Mouse (Mus musculus) hindbrain, embryonic 13.5 days (tissue): ENCODE data around the gene 2010111I01Rik. TPM values are rescaled to one million over a fixed set of nuclear protein-coding genes. Genes with fewer than 3 reads are reported as not detected.
"Not testable (repeated sequence)": the region's sequence is repeated elsewhere in the genome, so short reads cannot be mapped to it uniquely, and the experiment has no call there.

Experiments
- ATAC-seq: fragments of 200-750 bp; cut with Nextera tagmentation; 2 replicates; pipeline ENCODE4 v1.8.0; 2017; ENCODE audit warnings: moderate TSS enrichment; ENCODE audit not compliant: low FRiP score
- H3K27ac ChIP-seq: fragments of 300-500 bp; sonication (generic); 2 replicates; pipeline ENCODE4 v1.5.1; 2015; ENCODE audit warnings: inconsistent platforms, mild to moderate bottlenecking, moderate library complexity
- H3K27me3 ChIP-seq: fragments of 300-500 bp; sonication (generic); 2 replicates; pipeline ENCODE4 v1.6.1; 2015; ENCODE audit warnings: mild to moderate bottlenecking, inconsistent platforms
- H3K36me3 ChIP-seq: fragments of 300-500 bp; sonication (generic); 2 replicates; pipeline ENCODE4 v1.6.1; 2015; ENCODE audit warnings: mild to moderate bottlenecking, inconsistent platforms
- H3K4me1 ChIP-seq: fragments of 300-500 bp; sonication (generic); replicated peaks from 2 replicates; pipeline ENCODE4 v1.6.1; 2015; ENCODE audit warnings: inconsistent platforms
- H3K4me2 ChIP-seq: fragments of 300-500 bp; sonication (generic); 2 replicates; pipeline ENCODE4 v1.6.1; 2015; ENCODE audit warnings: inconsistent platforms, mild to moderate bottlenecking, moderate library complexity
- H3K4me3 ChIP-seq: fragments of 300-500 bp; sonication (generic); 2 replicates; pipeline ENCODE4 v1.5.1; 2015; ENCODE audit warnings: mild to moderate bottlenecking, inconsistent platforms
- H3K9ac ChIP-seq: fragments of 300-500 bp; sonication (generic); 2 replicates; pipeline ENCODE4 v1.6.1; 2015; ENCODE audit warnings: mild to moderate bottlenecking, inconsistent platforms
- H3K9me3 ChIP-seq: fragments of 300-500 bp; sonication (generic); 2 replicates; pipeline ENCODE4 v1.6.1; 2016; ENCODE audit warnings: inconsistent platforms
- WGBS: fragments of 180-500 bp; shearing (Covaris S2); methylation state at CpG from one replicate; pipeline ENCODE4 v1.1.7; 2015; 5-methylcytosine and 5-hydroxymethylcytosine counted together
- polyA plus RNA-seq: library from polyadenylated mRNA; unstranded; fragments of >200 nt; fragmentation: Nextera tagmentation; extraction: Ambion mirVana; gene quantifications from 2 replicates; pipeline ENCODE4 v1.2.1, GENCODE M21; 2015

The 2010111I01Rik gene
- polyA plus RNA-seq, 1 experiment from 2014 or later: 36.5 TPM

- H3K4me1 ChIP-seq: no peaks in the 10 kb centered on the region
- H3K27me3 ChIP-seq: no peaks in the 10 kb centered on the region
- ATAC-seq: no peak
- no peak overlapping the region for H3K9ac ChIP-seq
- 88% methylated on average over 8 of the region's 8 CpGs for WGBS
- H3K9me3 ChIP-seq: no peaks in the 10 kb centered on the region; the same call in 1 of the 2 replicates
- no peak overlapping the region for H3K4me3 ChIP-seq
- H3K4me2 ChIP-seq: no peak overlapping the region
- H3K36me3 ChIP-seq: peaks cover 3% of the 10 kb centered on the region; the same call in 1 of the 2 replicates
- no peak overlapping the region for H3K27ac ChIP-seq
These were observed 261.3 kb downstream of the 2010111I01Rik start for GRCm38 (mm10) chr13:63225796-63226583.

GRCm38 (mm10) chr13:63227785-63228184 is 263.1 kb downstream of the 2010111I01Rik start:
- Histone ChIP-seq H3K9ac (no peak overlapping the region), H3K27me3 (no peaks in the 10 kb centered on the region), H3K36me3 (peaks cover 3% of the 10 kb centered on the region; the same call in 1 of the 2 replicates), H3K27ac (no peak overlapping the region), H3K4me1 (peaks cover 4% of the 10 kb centered on the region), H3K9me3 (no peaks in the 10 kb centered on the region; the same call in 1 of the 2 replicates), H3K4me2 (no peak overlapping the region), H3K4me3 (no peak overlapping the region)
- no peak for ATAC-seq
- 87% methylated on average over 3 of the region's 3 CpGs for WGBS

- Histone ChIP-seq H3K9me3 (no peaks in the 10 kb centered on the region), H3K9ac (no peak overlapping the region), H3K4me3 (no peak overlapping the region), H3K27me3 (no peaks in the 10 kb centered on the region), H3K4me2 (no peak overlapping the region), H3K4me1 (peaks cover 4% of the 10 kb centered on the region), H3K27ac (0 out of 2 replicates have a peak overlapping the region, but pooled peaks have one; percentile 5), H3K36me3 (peaks cover 3% of the 10 kb centered on the region; the same call in 1 of the 2 replicates)
- WGBS: 78% methylated on average over 7 of the region's 7 CpGs
- ATAC-seq: no peak
These were observed 266.4 kb downstream of the 2010111I01Rik start for GRCm38 (mm10) chr13:63230955-63231701.

DNA sequence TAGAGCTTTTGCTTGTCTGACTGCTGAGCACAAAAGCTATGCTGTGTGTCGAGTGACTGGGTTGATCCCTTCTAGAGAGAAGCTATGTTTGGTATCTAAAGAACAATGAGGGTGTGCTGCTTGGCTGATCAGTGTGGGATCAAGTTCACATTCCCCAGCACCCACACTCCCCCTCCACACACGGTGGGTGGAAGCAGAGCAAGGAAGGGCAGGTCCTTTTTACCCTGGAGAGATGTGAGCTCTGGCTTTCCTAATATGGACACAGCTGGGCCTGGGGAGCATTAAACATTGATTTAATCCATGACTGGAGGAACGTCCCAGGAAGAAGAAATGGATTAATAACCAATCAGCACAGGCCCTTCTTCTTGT is 267.0 kb downstream of the 2010111I01Rik start:
- Histone ChIP-seq H3K4me2 (no peak overlapping the region), H3K9ac (no peak overlapping the region), H3K4me3 (no peak overlapping the region), H3K9me3 (no peaks in the 10 kb centered on the region), H3K4me1 (peaks cover 4% of the 10 kb centered on the region), H3K36me3 (peaks cover 3% of the 10 kb centered on the region; the same call in 1 of the 2 replicates), H3K27ac (0 out of 2 replicates have a peak overlapping the region, but pooled peaks have one; percentile 5), H3K27me3 (no peaks in the 10 kb centered on the region)
- 20% methylated on average over 3 of the region's 3 CpGs for WGBS
- peak; percentile 52; the same call in 1 of the 2 replicates for ATAC-seq

DNA sequence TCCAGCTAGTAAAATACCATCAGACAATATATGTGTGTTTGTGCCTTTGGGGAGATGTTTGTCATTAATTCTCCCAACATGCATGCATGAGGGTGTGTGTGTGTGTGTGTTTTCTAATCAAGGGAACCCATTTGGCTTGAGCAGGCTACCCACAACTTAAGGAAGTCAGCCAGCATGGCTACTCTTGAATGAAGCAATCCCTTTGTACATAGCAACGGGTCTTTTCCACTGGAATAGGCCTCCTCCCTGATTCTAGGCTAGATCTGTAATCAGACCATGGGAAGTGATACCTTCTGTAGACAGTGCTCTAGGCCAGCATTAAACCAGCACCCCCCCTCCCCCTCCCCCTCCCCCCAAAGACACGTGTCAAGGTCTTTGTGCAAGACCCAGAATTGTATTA is 267.9 kb downstream of the 2010111I01Rik start:
- no peaks in the 10 kb centered on the region for H3K9me3 ChIP-seq
- no peak overlapping the region for H3K9ac ChIP-seq
- H3K4me2 ChIP-seq: no peak overlapping the region
- 77% methylated on average over 2 of the region's 2 CpGs for WGBS
- ATAC-seq: no peak
- H3K4me3 ChIP-seq: no peak overlapping the region
- no peaks in the 10 kb centered on the region for H3K27me3 ChIP-seq
- peaks cover 3% of the 10 kb centered on the region; the same call in 1 of the 2 replicates for H3K36me3 ChIP-seq
- peaks cover 4% of the 10 kb centered on the region for H3K4me1 ChIP-seq
- no peak overlapping the region for H3K27ac ChIP-seq

GRCm38 (mm10) chr13:63234520-63234919 is 269.8 kb downstream of the 2010111I01Rik start:
- H3K9ac ChIP-seq, ATAC-seq, H3K4me1 ChIP-seq, H3K4me2 ChIP-seq, H3K4me3 ChIP-seq, H3K36me3 ChIP-seq, H3K9me3 ChIP-seq, H3K27me3 ChIP-seq, H3K27ac ChIP-seq: not testable (repeated sequence)

- H3K4me1 ChIP-seq: peaks cover 13% of the 10 kb centered on the region
- H3K9me3 ChIP-seq: no peaks in the 10 kb centered on the region
- H3K36me3 ChIP-seq: no peaks in the 10 kb centered on the region
- WGBS: 89% methylated on average over 3 of the region's 3 CpGs
- no peak overlapping the region for H3K9ac ChIP-seq
- H3K4me2 ChIP-seq: no peak overlapping the region
- ATAC-seq: no peak
- no peaks in the 10 kb centered on the region for H3K27me3 ChIP-seq
- no peak overlapping the region for H3K27ac ChIP-seq
- H3K4me3 ChIP-seq: no peak overlapping the region
These were observed 270.9 kb downstream of the 2010111I01Rik start for GRCm38 (mm10) chr13:63235551-63235950.

DNA sequence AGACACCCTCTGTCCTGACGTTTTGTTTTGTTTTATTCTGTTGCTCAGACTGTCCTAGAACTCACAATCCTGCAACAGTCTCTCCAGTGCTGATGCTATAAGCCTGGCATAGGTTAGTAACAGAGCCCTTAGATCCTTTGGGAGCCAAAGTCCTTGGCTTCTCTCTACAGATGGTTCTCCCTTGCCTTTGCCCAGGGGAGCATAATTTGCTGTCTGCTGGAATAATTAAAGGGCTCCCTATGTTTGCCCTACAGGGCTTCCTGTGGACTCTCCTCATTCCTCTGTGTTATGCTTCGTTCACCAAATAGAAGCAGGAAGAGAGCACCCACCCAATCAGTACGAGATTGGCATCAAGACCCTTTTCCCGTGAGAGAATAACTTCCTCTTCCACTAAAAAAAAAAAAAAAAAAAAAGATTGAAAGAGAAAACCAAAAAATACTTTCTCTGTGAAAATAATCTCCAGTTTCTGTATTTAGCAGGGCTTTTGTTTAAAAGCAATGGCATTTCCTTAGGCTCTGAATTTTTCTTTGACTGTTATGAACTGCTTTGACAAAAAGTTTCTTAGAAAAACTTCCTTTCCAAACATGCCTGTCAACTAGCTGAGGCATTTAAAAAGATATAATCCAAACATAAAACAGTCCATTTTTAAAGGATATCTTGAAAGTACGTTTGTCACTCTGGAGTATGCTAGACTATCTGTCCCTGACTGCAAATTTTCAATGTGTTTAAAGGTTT is 271.6 kb downstream of the 2010111I01Rik start:
- Histone ChIP-seq H3K27me3 (no peaks in the 10 kb centered on the region), H3K4me1 (peaks cover 19% of the 10 kb centered on the region), H3K9me3 (no peaks in the 10 kb centered on the region), H3K4me2 (no peak overlapping the region), H3K4me3 (no peak overlapping the region), H3K27ac (no peak overlapping the region), H3K9ac (no peak overlapping the region), H3K36me3 (no peaks in the 10 kb centered on the region)
- ATAC-seq: no peak
- WGBS: 61% methylated on average over 5 of the region's 5 CpGs

DNA sequence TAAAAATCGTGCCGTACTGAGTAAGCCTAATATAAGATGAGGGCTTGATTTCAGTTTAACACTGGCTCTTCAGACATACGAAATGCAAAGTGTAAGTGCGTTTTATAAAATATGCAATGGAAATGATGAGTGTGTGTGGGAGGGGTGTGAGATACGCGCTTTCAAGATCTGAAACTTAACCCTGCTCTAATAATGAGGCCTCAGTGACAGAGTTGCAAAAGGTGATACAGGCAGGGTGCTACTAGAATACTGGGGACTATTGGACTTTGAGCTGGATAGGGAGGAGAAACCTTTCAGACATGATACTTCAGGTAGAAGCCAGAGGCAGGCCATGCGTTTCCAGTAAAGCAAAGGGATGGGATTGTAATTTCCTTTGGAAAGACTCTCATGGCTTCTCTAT is 273.4 kb downstream of the 2010111I01Rik start:
- no peaks in the 10 kb centered on the region for H3K9me3 ChIP-seq
- H3K4me1 ChIP-seq: peaks cover 28% of the 10 kb centered on the region
- H3K4me3 ChIP-seq: no peak overlapping the region
- no peak overlapping the region for H3K27ac ChIP-seq
- 93% methylated on average over 7 of the region's 7 CpGs for WGBS
- H3K9ac ChIP-seq: no peak overlapping the region
- no peak for ATAC-seq
- H3K27me3 ChIP-seq: no peaks in the 10 kb centered on the region
- H3K36me3 ChIP-seq: no peaks in the 10 kb centered on the region
- no peak overlapping the region for H3K4me2 ChIP-seq

DNA sequence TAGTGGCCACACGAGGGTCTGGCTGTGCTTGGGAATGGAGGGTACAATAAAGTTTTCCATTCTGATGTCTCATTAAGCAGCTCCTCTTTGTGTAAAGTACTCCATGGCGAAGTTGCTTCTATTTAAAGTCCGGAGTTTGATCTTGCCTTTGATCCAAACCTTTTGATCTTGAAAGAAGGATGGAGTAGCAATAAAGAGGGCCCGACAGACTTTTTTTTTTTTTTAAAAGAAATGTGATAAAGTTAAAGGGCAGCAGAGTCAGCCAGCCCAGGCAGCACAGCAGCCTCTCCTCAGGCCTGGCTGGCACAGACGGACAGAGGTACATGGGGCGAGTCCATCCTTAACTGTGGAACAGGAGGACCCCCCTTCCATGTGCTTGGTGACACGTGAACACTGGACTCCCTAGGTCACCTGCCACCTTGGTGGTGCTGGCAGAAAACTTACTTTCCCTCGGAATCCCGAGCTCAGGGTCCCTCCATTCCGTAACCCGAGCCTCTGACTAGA is 274.7 kb downstream of the 2010111I01Rik start:
- WGBS: 3% methylated on average over 11 of the region's 11 CpGs
- Histone ChIP-seq H3K9me3 (no peaks in the 10 kb centered on the region), H3K36me3 (no peaks in the 10 kb centered on the region), H3K4me1 (peaks cover 34% of the 10 kb centered on the region), H3K9ac (peak overlapping the region; percentile 85), H3K27ac (peak overlapping the region; percentile 80), H3K4me2 (peak overlapping the region; percentile 83), H3K4me3 (peak overlapping the region; percentile 74), H3K27me3 (no peaks in the 10 kb centered on the region)
- ATAC-seq: peak; percentile 72

GRCm38 (mm10) chr13:63239877-63240671 is 275.4 kb downstream of the 2010111I01Rik start:
- ATAC-seq: peak; percentile 89
- 1% methylated on average over 51 of the region's 51 CpGs for WGBS

More at GRCm38 (mm10) chr13:63239877-63240671, 275.4 kb downstream of the 2010111I01Rik start:
- H3K36me3 ChIP-seq: no peaks in the 10 kb centered on the region
- H3K4me2 ChIP-seq: peak overlapping the region; percentile 83
- no peaks in the 10 kb centered on the region for H3K27me3 ChIP-seq
- H3K4me3 ChIP-seq: peak overlapping the region; percentile 74
- H3K9ac ChIP-seq: peak overlapping the region; percentile 85
- H3K27ac ChIP-seq: peak overlapping the region; percentile 80
- no peaks in the 10 kb centered on the region for H3K9me3 ChIP-seq
- H3K4me1 ChIP-seq: peaks cover 38% of the 10 kb centered on the region
